Mouse (Mus musculus) brown adipose tissue, adult 24 weeks (tissue): ENCODE data around the gene Rhbdl1. TPM values are rescaled to one million over a fixed set of nuclear protein-coding genes. Genes with fewer than 3 reads are reported as not detected.
A peak's percentile ranks its signal among the peaks of the same experiment; 100 is the strongest.

Source experiments
- H3K27ac ChIP-seq: fragments of 200-500 bp; replicated peaks from 2 replicates; pipeline ENCODE4 v1.5.1; 2012; ENCODE audit warnings: low read depth, mild to moderate bottlenecking, low read length
- H3K4me1 ChIP-seq: fragments of 200-500 bp; 2 replicates; pipeline ENCODE4 v1.6.1; 2012; ENCODE audit warnings: low read length, mixed read lengths; ENCODE audit not compliant: control insufficient read depth, insufficient read depth, insufficient read length
- H3K4me3 ChIP-seq: fragments of 200-500 bp; 2 replicates; pipeline ENCODE4 v1.5.1; 2012; ENCODE audit warnings: low read depth, mild to moderate bottlenecking, low read length, moderate library complexity; ENCODE audit not compliant: insufficient read depth
- polyA plus RNA-seq: library from polyadenylated mRNA; stranded (reverse); fragments of >200 nt; gene quantifications from 2 replicates; pipeline ENCODE4 v1.2.4, GENCODE M21; 2012; ENCODE audit not compliant: missing spikeins, insufficient read depth, insufficient read length

Gene Rhbdl1
- polyA plus RNA-seq, result 3.4 and 5.0 TPM in 2 replicates

- H3K4me3 ChIP-seq, result peak within 1 kb of the TSS; percentile 44
- H3K27ac ChIP-seq, result peak within 1 kb of the TSS; percentile 50
- H3K4me1 ChIP-seq, result peaks cover 18% of the 10 kb centered on the region
Measured at GRCm38 (mm10) chr17:25837076-25837410, at the start of gene Rhbdl1. Gene Rhbdl1 (minus strand): TSS chr17:25837295.

GRCm38 (mm10) chr17:25886806-25887205 lies 49.7 kb upstream of the Rhbdl1 start:
- Histone ChIP-seq H3K27ac (no peak overlapping the region), H3K4me3 (no peak overlapping the region), H3K4me1 (no peaks in the 10 kb centered on the region)

- Histone ChIP-seq H3K4me3 (no peak overlapping the region), H3K27ac (no peak overlapping the region), H3K4me1 (0 out of 2 replicates have a peak, but pooled peaks cover 2% of the 10 kb centered on the region)
Measured at GRCm38 (mm10) chr17:25885636-25886035, 48.5 kb upstream of the Rhbdl1 start.

- Histone ChIP-seq H3K27ac (no peak overlapping the region), H3K4me1 (0 out of 2 replicates have a peak, but pooled peaks cover 2% of the 10 kb centered on the region), H3K4me3 (no peak overlapping the region)
Measured at GRCm38 (mm10) chr17:25883824-25884223, 46.7 kb upstream of the Rhbdl1 start.

GRCm38 (mm10) chr17:25883268-25883667 lies 46.2 kb upstream of the Rhbdl1 start:
- Histone ChIP-seq H3K27ac (no peak overlapping the region), H3K4me1 (0 out of 2 replicates have a peak, but pooled peaks cover 2% of the 10 kb centered on the region), H3K4me3 (no peak overlapping the region)

- Histone ChIP-seq H3K4me1 (0 out of 2 replicates have a peak, but pooled peaks cover 2% of the 10 kb centered on the region), H3K27ac (no peak overlapping the region), H3K4me3 (no peak overlapping the region)
Measured at GRCm38 (mm10) chr17:25882306-25882705, 45.2 kb upstream of the Rhbdl1 start.

- H3K27ac ChIP-seq, result no peak overlapping the region
Measured at GRCm38 (mm10) chr17:25881691-25882090, 44.6 kb upstream of the Rhbdl1 start.

GRCm38 (mm10) chr17:25880913-25881641 lies 44.0 kb upstream of the Rhbdl1 start:
- H3K4me1 ChIP-seq, result peaks cover 5% of the 10 kb centered on the region; the same call in 1 of the 2 replicates
- no peak overlapping the region for H3K27ac ChIP-seq

More at GRCm38 (mm10) chr17:25881691-25882090, 44.6 kb upstream of the Rhbdl1 start:
- Histone ChIP-seq H3K4me1 (0 out of 2 replicates have a peak, but pooled peaks cover 2% of the 10 kb centered on the region), H3K4me3 (no peak overlapping the region)

GRCm38 (mm10) chr17:25880196-25880910 lies 43.3 kb upstream of the Rhbdl1 start, which contains the start of gene Wfikkn1:
Gene Wfikkn1 (minus strand): TSS chr17:25880858.
- H3K27ac ChIP-seq, result no peak within 1 kb of the TSS
- peaks cover 8% of the 10 kb centered on the region; the same call in 1 of the 2 replicates for H3K4me1 ChIP-seq
- no peak within 1 kb of the TSS for H3K4me3 ChIP-seq

More at GRCm38 (mm10) chr17:25880913-25881641, 44.0 kb upstream of the Rhbdl1 start:
- H3K4me3 ChIP-seq, result no peak overlapping the region

- Histone ChIP-seq H3K27ac (no peak overlapping the region), H3K4me3 (no peak overlapping the region), H3K4me1 (peaks cover 8% of the 10 kb centered on the region; the same call in 1 of the 2 replicates)
Measured at GRCm38 (mm10) chr17:25879750-25880149, 42.7 kb upstream of the Rhbdl1 start.

- Histone ChIP-seq H3K4me1 (peaks cover 8% of the 10 kb centered on the region; the same call in 1 of the 2 replicates), H3K27ac (no peak overlapping the region), H3K4me3 (no peak overlapping the region)
Measured at GRCm38 (mm10) chr17:25879261-25879660, 42.2 kb upstream of the Rhbdl1 start.

- H3K27ac ChIP-seq, result no peak overlapping the region
- H3K4me1 ChIP-seq, result peaks cover 11% of the 10 kb centered on the region; the same call in 1 of the 2 replicates
- H3K4me3 ChIP-seq, result no peak overlapping the region
Measured at GRCm38 (mm10) chr17:25878611-25879180, 41.6 kb upstream of the Rhbdl1 start.

- H3K4me1 ChIP-seq, result peaks cover 11% of the 10 kb centered on the region; the same call in 1 of the 2 replicates
- no peak overlapping the region for H3K27ac ChIP-seq
- H3K4me3 ChIP-seq, result no peak overlapping the region
Measured at GRCm38 (mm10) chr17:25877741-25878610, 40.9 kb upstream of the Rhbdl1 start.

GRCm38 (mm10) chr17:25877025-25877424 lies 39.9 kb upstream of the Rhbdl1 start:
- no peak overlapping the region for H3K27ac ChIP-seq
- peaks cover 11% of the 10 kb centered on the region; the same call in 1 of the 2 replicates for H3K4me1 ChIP-seq
- H3K4me3 ChIP-seq, result no peak overlapping the region
